Mouse (Mus musculus): Measurements from ENCODE around the gene Sh2d7. TPM values are rescaled to one million over a fixed set of nuclear protein-coding genes. Genes with fewer than 3 reads are reported as not detected.
A peak's percentile ranks its signal among the peaks of the same experiment; 100 is the strongest.
"Not testable (repeated sequence)": the region's sequence is repeated elsewhere in the genome, so short reads cannot be mapped to it uniquely, and the experiment has no call there.

Sh2d7 gene
- polyA plus RNA-seq, 1 experiment from 2014 or later: 0.10 TPM

GRCm38 (mm10) chr9:54583712-54584111 lies 44.9 kb downstream of the Sh2d7 start:
- H3K4me1 ChIP-seq (ENCODE audit: control insufficient read depth, insufficient read depth, low read length): peaks cover 12% of the 10 kb centered on the region
- no peaks in the 10 kb centered on the region for H3K36me3 ChIP-seq (ENCODE audit: control insufficient read depth, insufficient read depth, low read length)
- DNase-seq (ENCODE audit: low spot score) (no peak), ATAC-seq (no peak)
- no peaks in the 10 kb centered on the region for H3K27me3 ChIP-seq (replicated peaks; ENCODE audit: control insufficient read depth, insufficient read depth, low read length)
- H3K27ac ChIP-seq (ENCODE audit: low read depth, low read length): no peak overlapping the region
- no peak overlapping the region for H3K4me3 ChIP-seq (ENCODE audit: low read depth, low read length)
- no peak overlapping the region for H3K4me2 ChIP-seq (ENCODE audit: low read length)
- WGBS: 71% methylated on average over 1 of the region's 1 CpGs
- no peaks in the 10 kb centered on the region for H3K9me3 ChIP-seq (replicated peaks; ENCODE audit: control insufficient read depth, low read length)
- no peak overlapping the region for H3K9ac ChIP-seq (ENCODE audit: low read length)

GRCm38 (mm10) chr9:54584127-54584526 lies 45.3 kb downstream of the Sh2d7 start:
- ATAC-seq: not testable (repeated sequence)

GRCm38 (mm10) chr9:54585839-54586198 lies 47.0 kb downstream of the Sh2d7 start:
- Histone ChIP-seq H3K4me3 (ENCODE audit: low read depth, low read length) (peak overlapping the region; percentile 88), H3K4me1 (ENCODE audit: control insufficient read depth, insufficient read depth, low read length) (peaks cover 12% of the 10 kb centered on the region), H3K9ac (ENCODE audit: low read length) (peak overlapping the region; percentile 88; the same call in 1 of the 2 replicates), H3K27me3 (replicated peaks; ENCODE audit: control insufficient read depth, insufficient read depth, low read length) (no peaks in the 10 kb centered on the region), H3K4me2 (ENCODE audit: low read length) (peak overlapping the region; percentile 67), H3K36me3 (ENCODE audit: control insufficient read depth, insufficient read depth, low read length) (peaks cover 3% of the 10 kb centered on the region), H3K9me3 (replicated peaks; ENCODE audit: control insufficient read depth, low read length) (no peaks in the 10 kb centered on the region), H3K27ac (ENCODE audit: low read depth, low read length) (no peak overlapping the region)
- 30% methylated on average over 5 of the region's 5 CpGs for WGBS
- no peak for DNase-seq (ENCODE audit: low spot score)
- ATAC-seq: peak; percentile 38

More at GRCm38 (mm10) chr9:54584127-54584526, 45.3 kb downstream of the Sh2d7 start:
- H3K27ac ChIP-seq (ENCODE audit: low read depth, low read length); H3K4me2 ChIP-seq (ENCODE audit: low read length); H3K27me3 ChIP-seq (replicated peaks; ENCODE audit: control insufficient read depth, insufficient read depth, low read length); DNase-seq (ENCODE audit: low spot score); H3K36me3 ChIP-seq (ENCODE audit: control insufficient read depth, insufficient read depth, low read length); H3K9me3 ChIP-seq (replicated peaks; ENCODE audit: control insufficient read depth, low read length); H3K9ac ChIP-seq (ENCODE audit: low read length); H3K4me3 ChIP-seq (ENCODE audit: low read depth, low read length): not testable (repeated sequence)
- WGBS: 71% methylated on average over 2 of the region's 2 CpGs
- peaks cover 12% of the 10 kb centered on the region for H3K4me1 ChIP-seq (ENCODE audit: control insufficient read depth, insufficient read depth, low read length)

- Histone ChIP-seq H3K9me3 (replicated peaks; ENCODE audit: control insufficient read depth, low read length) (no peaks in the 10 kb centered on the region), H3K9ac (ENCODE audit: low read length) (peak within 1 kb of the TSS; percentile 88), H3K4me1 (ENCODE audit: control insufficient read depth, insufficient read depth, low read length) (peaks cover 12% of the 10 kb centered on the region), H3K27me3 (replicated peaks; ENCODE audit: control insufficient read depth, insufficient read depth, low read length) (no peaks in the 10 kb centered on the region), H3K4me3 (ENCODE audit: low read depth, low read length) (peak within 1 kb of the TSS; percentile 88), H3K36me3 (ENCODE audit: control insufficient read depth, insufficient read depth, low read length) (peaks cover 8% of the 10 kb centered on the region), H3K27ac (ENCODE audit: low read depth, low read length) (no peak within 1 kb of the TSS), H3K4me2 (ENCODE audit: low read length) (peak within 1 kb of the TSS; percentile 67)
- ATAC-seq (peak; percentile 99), DNase-seq (ENCODE audit: low spot score) (peak; percentile 99)
- under 1% methylated on average over 63 of the region's 73 CpGs for WGBS
These were observed 47.6 kb downstream of the Sh2d7 start, which contains the start of gene Idh3a for GRCm38 (mm10) chr9:54586199-54587061. Gene Idh3a (plus strand): TSS chr9:54586334.

GRCm38 (mm10) chr9:54587863-54588262 lies 49.1 kb downstream of the Sh2d7 start:
- Histone ChIP-seq H3K9ac (ENCODE audit: low read length) (no peak overlapping the region), H3K9me3 (replicated peaks; ENCODE audit: control insufficient read depth, low read length) (no peaks in the 10 kb centered on the region), H3K4me2 (ENCODE audit: low read length) (peak overlapping the region; percentile 67; the same call in 1 of the 2 replicates), H3K27ac (ENCODE audit: low read depth, low read length) (no peak overlapping the region), H3K27me3 (replicated peaks; ENCODE audit: control insufficient read depth, insufficient read depth, low read length) (no peaks in the 10 kb centered on the region), H3K36me3 (ENCODE audit: control insufficient read depth, insufficient read depth, low read length) (peaks cover 20% of the 10 kb centered on the region), H3K4me3 (ENCODE audit: low read depth, low read length) (no peak overlapping the region), H3K4me1 (ENCODE audit: control insufficient read depth, insufficient read depth, low read length) (peaks cover 12% of the 10 kb centered on the region)
- 60% methylated on average over 4 of the region's 4 CpGs for WGBS
- DNase-seq (ENCODE audit: low spot score): no peak
- ATAC-seq: no peak

GRCm38 (mm10) chr9:54593652-54594051 lies 54.9 kb downstream of the Sh2d7 start:
- not testable (repeated sequence) for H3K9ac ChIP-seq (ENCODE audit: low read length); H3K4me2 ChIP-seq (ENCODE audit: low read length); H3K4me1 ChIP-seq (ENCODE audit: control insufficient read depth, insufficient read depth, low read length); ATAC-seq; DNase-seq (ENCODE audit: low spot score); H3K27ac ChIP-seq (ENCODE audit: low read depth, low read length); H3K27me3 ChIP-seq (replicated peaks; ENCODE audit: control insufficient read depth, insufficient read depth, low read length); H3K9me3 ChIP-seq (replicated peaks; ENCODE audit: control insufficient read depth, low read length); H3K4me3 ChIP-seq (ENCODE audit: low read depth, low read length)
- 73% methylated on average over 4 of the region's 4 CpGs for WGBS
- H3K36me3 ChIP-seq (ENCODE audit: control insufficient read depth, insufficient read depth, low read length): peaks cover 75% of the 10 kb centered on the region

Other genes with a start within 250 kb of the Sh2d7 start
- gene Dmxl2, start 37.4 kb upstream of the Sh2d7 start, polyA plus RNA-seq (2014; fragmentation: Nextera tagmentation; extraction: Ambion mirVana): 39.5 and 53.7 TPM in 2 replicates
- 42.7 and 43.4 TPM in 2 replicates for gene Cib2, start 21.2 kb downstream of the Sh2d7 start, polyA plus RNA-seq (2014; fragmentation: Nextera tagmentation; extraction: Ambion mirVana)
- 141 and 175 TPM in 2 replicates for gene Idh3a, start 47.4 kb downstream of the Sh2d7 start, polyA plus RNA-seq (2014; fragmentation: Nextera tagmentation; extraction: Ambion mirVana)
- gene Acsbg1, start 122.9 kb downstream of the Sh2d7 start, polyA plus RNA-seq (2014; fragmentation: Nextera tagmentation; extraction: Ambion mirVana): 18.6 and 21.9 TPM in 2 replicates
- gene Dnaja4, start 159.9 kb downstream of the Sh2d7 start, polyA plus RNA-seq (2014; fragmentation: Nextera tagmentation; extraction: Ambion mirVana): 5.2 and 5.5 TPM in 2 replicates
- 141 and 159 TPM in 2 replicates for gene Wdr61, start 195.5 kb downstream of the Sh2d7 start, polyA plus RNA-seq (2014; fragmentation: Nextera tagmentation; extraction: Ambion mirVana)
- gene Crabp1, start 225.8 kb downstream of the Sh2d7 start, polyA plus RNA-seq (2014; fragmentation: Nextera tagmentation; extraction: Ambion mirVana): 44.7 and 51.7 TPM in 2 replicates

All from forebrain, embryonic 14.5 days (tissue).